Mouse (Mus musculus) E14TG2a.4 (cell line): Measurements from ENCODE around the gene Tagln3.

Experiments used
- CTCF ChIP-seq: conservative IDR thresholded peaks from 2 replicates; pipeline ENCODE4 v1.5.1; 2014; ENCODE audit warnings: low read length
- NANOG ChIP-seq: IDR thresholded peaks from 2 replicates; pipeline ENCODE4 v1.6.1; 2014; ENCODE audit warnings: borderline replicate concordance, low read length, mixed read lengths

DNA sequence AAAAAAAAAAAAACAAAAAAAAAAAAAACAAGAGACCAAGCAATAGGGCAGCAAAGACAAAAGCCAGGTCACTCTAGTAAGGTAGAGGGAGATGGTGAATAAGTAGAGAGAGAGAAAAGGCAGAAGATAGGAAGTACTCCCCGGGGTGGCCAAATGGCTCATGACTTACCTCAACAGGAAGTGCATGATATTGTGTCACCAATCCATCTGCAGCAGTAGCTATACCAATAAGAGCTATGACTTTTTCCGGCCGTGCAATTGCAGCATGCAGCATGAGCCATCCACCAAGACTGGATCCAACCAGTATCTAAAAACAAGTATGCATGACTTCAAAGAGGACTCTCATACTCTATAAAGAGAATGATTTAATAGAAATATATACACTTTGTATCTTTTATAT, 12.3 kb upstream of the Tagln3 start:
- no peak for TF ChIP-seq CTCF
- no peak for TF ChIP-seq NANOG
